Mouse (Mus musculus) embryonic facial prominence, embryonic 15.5 days (tissue): ENCODE data around the gene Chn2. TPM values are rescaled to one million over a fixed set of nuclear protein-coding genes. Genes with fewer than 3 reads are reported as not detected.

Experiments used
- ATAC-seq: fragments of 200-750 bp; cut with Nextera tagmentation; 2 replicates; pipeline ENCODE4 v1.8.0; 2017; ENCODE audit warnings: low read depth, moderate TSS enrichment; ENCODE audit not compliant: insufficient number of reproducible peaks, low FRiP score, low TSS enrichment
- H3K27ac ChIP-seq: fragments of 300-500 bp; sonication (generic); replicated peaks from 2 replicates; pipeline ENCODE4 v1.5.1; 2015; ENCODE audit warnings: mild to moderate bottlenecking, inconsistent platforms
- H3K27me3 ChIP-seq: fragments of 300-500 bp; sonication (generic); 2 replicates; pipeline ENCODE4 v1.6.1; 2015; ENCODE audit warnings: inconsistent platforms
- H3K36me3 ChIP-seq: fragments of 300-500 bp; sonication (generic); 2 replicates; pipeline ENCODE4 v1.6.1; 2015; ENCODE audit warnings: mild to moderate bottlenecking, inconsistent platforms
- H3K4me1 ChIP-seq: fragments of 300-500 bp; sonication (generic); 2 replicates; pipeline ENCODE4 v1.6.1; 2015; ENCODE audit warnings: inconsistent platforms
- H3K4me2 ChIP-seq: fragments of 300-500 bp; sonication (generic); replicated peaks from 2 replicates; pipeline ENCODE4 v1.6.1; 2015; ENCODE audit warnings: mild to moderate bottlenecking, inconsistent platforms
- H3K4me3 ChIP-seq: fragments of 300-500 bp; sonication (generic); replicated peaks from 2 replicates; pipeline ENCODE4 v1.5.1; 2015; ENCODE audit warnings: mild to moderate bottlenecking, inconsistent platforms
- H3K9ac ChIP-seq: fragments of 300-500 bp; sonication (generic); 2 replicates; pipeline ENCODE4 v1.6.1; 2015; ENCODE audit warnings: inconsistent platforms
- H3K9me3 ChIP-seq: fragments of 300-500 bp; sonication (generic); replicated peaks from 2 replicates; pipeline ENCODE4 v1.6.1; 2016; ENCODE audit warnings: inconsistent platforms
- WGBS: fragments of 180-500 bp; shearing (Covaris S2); methylation state at CpG from one replicate; pipeline ENCODE4 v1.1.7; 2015; 5-methylcytosine and 5-hydroxymethylcytosine counted together
- polyA plus RNA-seq: library from polyadenylated mRNA; unstranded; fragments of >200 nt; fragmentation: Nextera tagmentation; extraction: Ambion mirVana; gene quantifications from 2 replicates; pipeline ENCODE4 v1.2.1, GENCODE M21; 2015

Chn2 gene
- polyA plus RNA-seq, 1 experiment from 2014 or later: 12.2 TPM

GRCm38 (mm10) chr6:54042142-54042541 is 2.8 kb downstream of the Chn2 start:
- Histone ChIP-seq H3K4me2 (no peak overlapping the region), H3K4me3 (no peak overlapping the region), H3K9ac (no peak overlapping the region), H3K27ac (no peak overlapping the region), H3K36me3 (no peaks in the 10 kb centered on the region), H3K4me1 (peaks cover 18% of the 10 kb centered on the region; the same call in 1 of the 2 replicates), H3K9me3 (no peaks in the 10 kb centered on the region), H3K27me3 (peaks cover 18% of the 10 kb centered on the region)
- no peak for ATAC-seq
- WGBS: 76% methylated on average over 1 of the region's 1 CpGs

- H3K9me3 ChIP-seq: no peaks in the 10 kb centered on the region
- 91% methylated on average over 5 of the region's 5 CpGs for WGBS
- H3K4me2 ChIP-seq: no peak overlapping the region
- no peaks in the 10 kb centered on the region for H3K36me3 ChIP-seq
- peaks cover 10% of the 10 kb centered on the region for H3K27me3 ChIP-seq
- H3K4me3 ChIP-seq: no peak overlapping the region
- no peak overlapping the region for H3K27ac ChIP-seq
- no peak for ATAC-seq
- no peak overlapping the region for H3K9ac ChIP-seq
- peaks cover 18% of the 10 kb centered on the region; the same call in 1 of the 2 replicates for H3K4me1 ChIP-seq
Measured at GRCm38 (mm10) chr6:54043536-54043935, 4.2 kb downstream of the Chn2 start.

- H3K27ac ChIP-seq: no peak overlapping the region
- no peaks in the 10 kb centered on the region for H3K9me3 ChIP-seq
- peaks cover 8% of the 10 kb centered on the region; the same call in 1 of the 2 replicates for H3K4me1 ChIP-seq
- H3K9ac ChIP-seq: no peak overlapping the region
- H3K4me2 ChIP-seq: no peak overlapping the region
- H3K27me3 ChIP-seq: peaks cover 10% of the 10 kb centered on the region
- 77% methylated on average over 8 of the region's 8 CpGs for WGBS
- H3K4me3 ChIP-seq: no peak overlapping the region
- H3K36me3 ChIP-seq: no peaks in the 10 kb centered on the region
- ATAC-seq: no peak
Measured at GRCm38 (mm10) chr6:54045748-54046721, 6.7 kb downstream of the Chn2 start.

- no peak for ATAC-seq
- H3K36me3 ChIP-seq: no peaks in the 10 kb centered on the region
- 74% methylated on average over 11 of the region's 11 CpGs for whole genome bisulfite sequencing
Measured at GRCm38 (mm10) chr6:54046884-54047747, 7.8 kb downstream of the Chn2 start.

GRCm38 (mm10) chr6:54048768-54049167 is 9.4 kb downstream of the Chn2 start:
- no peak for ATAC-seq
- H3K4me2 ChIP-seq: no peak overlapping the region
- no peaks in the 10 kb centered on the region for H3K27me3 ChIP-seq
- no peaks in the 10 kb centered on the region for H3K9me3 ChIP-seq
- no peaks in the 10 kb centered on the region for H3K36me3 ChIP-seq
- 74% methylated on average over 6 of the region's 6 CpGs for WGBS
- no peak overlapping the region for H3K4me3 ChIP-seq
- peaks cover 8% of the 10 kb centered on the region for H3K4me1 ChIP-seq
- no peak overlapping the region for H3K27ac ChIP-seq
- H3K9ac ChIP-seq: no peak overlapping the region

More at GRCm38 (mm10) chr6:54046884-54047747, 7.8 kb downstream of the Chn2 start:
- H3K4me1 ChIP-seq: peaks cover 11% of the 10 kb centered on the region
- no peak overlapping the region for H3K9ac ChIP-seq
- H3K4me3 ChIP-seq: no peak overlapping the region
- no peaks in the 10 kb centered on the region for H3K9me3 ChIP-seq
- peaks cover 6% of the 10 kb centered on the region for H3K27me3 ChIP-seq
- no peak overlapping the region for H3K27ac ChIP-seq
- H3K4me2 ChIP-seq: no peak overlapping the region

- Histone ChIP-seq H3K4me3 (no peak overlapping the region), H3K4me1 (peaks cover 8% of the 10 kb centered on the region), H3K9ac (no peak overlapping the region), H3K27me3 (no peaks in the 10 kb centered on the region), H3K4me2 (no peak overlapping the region), H3K27ac (no peak overlapping the region), H3K9me3 (no peaks in the 10 kb centered on the region), H3K36me3 (no peaks in the 10 kb centered on the region)
- ATAC-seq: no peak
- WGBS: 46% methylated on average over 7 of the region's 7 CpGs
Measured at GRCm38 (mm10) chr6:54051173-54051572, 11.8 kb downstream of the Chn2 start.

- no peak overlapping the region for H3K9ac ChIP-seq
Measured at GRCm38 (mm10) chr6:54052124-54052523, 12.8 kb downstream of the Chn2 start.

GRCm38 (mm10) chr6:54052666-54053065 is 13.3 kb downstream of the Chn2 start:
- H3K9ac ChIP-seq: no peak overlapping the region
- H3K36me3 ChIP-seq: no peaks in the 10 kb centered on the region
- H3K27ac ChIP-seq: no peak overlapping the region
- no peaks in the 10 kb centered on the region for H3K9me3 ChIP-seq
- H3K27me3 ChIP-seq: no peaks in the 10 kb centered on the region
- H3K4me1 ChIP-seq: peaks cover 8% of the 10 kb centered on the region
- no peak for ATAC-seq
- no peak overlapping the region for H3K4me3 ChIP-seq
- WGBS: 82% methylated on average over 1 of the region's 1 CpGs
- no peak overlapping the region for H3K4me2 ChIP-seq

More at GRCm38 (mm10) chr6:54052124-54052523, 12.8 kb downstream of the Chn2 start:
- Histone ChIP-seq H3K27ac (no peak overlapping the region), H3K4me2 (no peak overlapping the region), H3K27me3 (no peaks in the 10 kb centered on the region), H3K36me3 (no peaks in the 10 kb centered on the region), H3K4me3 (no peak overlapping the region), H3K9me3 (no peaks in the 10 kb centered on the region), H3K4me1 (peaks cover 8% of the 10 kb centered on the region)
- 85% methylated on average over 7 of the region's 7 CpGs for WGBS
- ATAC-seq: no peak

- no peak for ATAC-seq
- H3K9me3 ChIP-seq: no peaks in the 10 kb centered on the region
- no peaks in the 10 kb centered on the region for H3K36me3 ChIP-seq
- no peaks in the 10 kb centered on the region for H3K27me3 ChIP-seq
- H3K4me1 ChIP-seq: peaks cover 8% of the 10 kb centered on the region
- H3K27ac ChIP-seq: no peak overlapping the region
- H3K4me3 ChIP-seq: no peak overlapping the region
- no peak overlapping the region for H3K4me2 ChIP-seq
- WGBS: 85% methylated on average over 3 of the region's 3 CpGs
- H3K9ac ChIP-seq: no peak overlapping the region
Measured at GRCm38 (mm10) chr6:54053316-54053715, 14.0 kb downstream of the Chn2 start.

- ATAC-seq: no peak
- H3K9ac ChIP-seq: no peak overlapping the region
- H3K4me1 ChIP-seq: peaks cover 8% of the 10 kb centered on the region
- H3K4me3 ChIP-seq: no peak overlapping the region
- no peak overlapping the region for H3K27ac ChIP-seq
- no peaks in the 10 kb centered on the region for H3K27me3 ChIP-seq
- H3K36me3 ChIP-seq: no peaks in the 10 kb centered on the region
- no peak overlapping the region for H3K4me2 ChIP-seq
- no peaks in the 10 kb centered on the region for H3K9me3 ChIP-seq
- 70% methylated on average over 5 of the region's 5 CpGs for WGBS
Measured at GRCm38 (mm10) chr6:54055387-54055786, 16.0 kb downstream of the Chn2 start.
